Mouse (Mus musculus): ENCODE data around the gene Olah. TPM values are rescaled to one million over a fixed set of nuclear protein-coding genes. Genes with fewer than 3 reads are reported as not detected.
A peak's percentile ranks its signal among the peaks of the same experiment; 100 is the strongest.

Olah gene
- total RNA-seq, 2 experiments from 2014 or later: not detected

DNA sequence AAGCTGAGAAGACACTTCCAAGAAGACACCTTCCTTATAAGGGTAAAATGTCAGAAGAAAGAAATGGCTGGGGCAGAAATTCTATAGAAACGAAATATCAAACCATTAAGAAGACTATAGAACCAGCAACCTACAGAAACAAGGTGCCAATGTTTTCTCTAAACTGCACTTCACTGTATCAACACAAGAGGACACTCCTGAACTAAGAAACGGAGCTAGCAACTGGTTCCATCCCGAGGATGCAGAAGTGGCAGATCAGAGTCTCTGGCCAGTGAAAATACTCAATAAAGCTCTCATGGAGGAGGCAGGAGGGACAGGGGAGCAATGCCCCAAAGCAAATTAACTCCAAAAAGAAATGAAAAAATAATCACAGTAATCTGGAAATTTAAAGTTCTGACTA is 48.1 kb downstream of the Olah start:
- DNase-seq: peak; percentile 16

DNA sequence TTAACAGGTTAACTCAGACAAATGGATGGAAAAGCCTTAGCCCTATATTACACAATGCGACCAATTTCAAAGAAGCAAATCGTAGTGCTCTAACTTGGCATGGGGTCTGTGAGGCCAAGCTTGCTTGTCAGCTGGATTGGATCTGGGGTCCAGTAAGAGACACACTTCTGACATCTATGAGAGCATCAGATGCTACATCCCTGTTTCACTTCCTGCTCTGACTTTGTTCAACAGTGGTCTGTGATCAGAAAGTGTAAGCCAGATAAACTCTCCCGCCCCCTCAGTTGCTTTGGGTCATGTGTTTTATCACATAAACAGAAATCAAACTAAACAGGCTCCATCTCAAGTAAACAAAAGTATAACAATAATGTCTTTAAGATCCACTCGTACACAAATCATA is 48.6 kb downstream of the Olah start:
- no peak for DNase-seq

DNA sequence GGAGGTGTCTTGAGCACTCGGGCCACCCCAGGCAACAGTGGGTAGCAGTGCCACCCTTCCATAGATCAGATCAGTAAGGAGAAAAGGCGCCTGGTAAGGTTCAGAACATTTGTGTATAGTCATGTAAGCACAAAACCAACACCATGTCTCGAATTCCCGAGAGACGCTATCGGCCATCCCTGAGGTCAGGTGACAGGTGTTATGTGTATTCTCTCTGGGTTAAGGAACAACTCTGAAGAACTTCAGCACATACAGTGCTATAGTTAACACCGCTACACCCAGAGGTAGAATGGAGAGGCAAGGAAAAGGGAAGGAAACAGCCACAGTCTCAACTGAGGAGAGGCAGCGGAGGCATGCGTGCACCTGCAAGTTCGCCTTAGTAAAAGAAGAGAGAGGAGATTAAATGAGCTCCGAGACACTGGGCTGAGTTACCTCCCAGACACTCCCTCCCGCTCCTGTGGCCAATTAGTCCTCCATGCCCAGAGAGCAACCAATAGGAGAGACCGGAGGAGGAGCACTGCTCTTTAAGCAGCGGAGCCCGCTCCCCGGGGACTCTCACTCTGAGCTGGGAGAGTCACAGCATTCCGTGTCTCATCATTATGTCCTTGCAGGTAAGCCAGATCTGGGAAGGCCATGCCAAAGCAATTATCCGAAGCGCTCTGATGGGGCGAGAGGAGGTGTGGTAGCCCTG is 61.3 kb downstream of the Olah start, which contains the start of gene Acbd7:
TSS of gene Acbd7 (plus strand) at position 558 of the 691 bp plus-strand sequence.
- peak; percentile 49 for DNase-seq

DNA sequence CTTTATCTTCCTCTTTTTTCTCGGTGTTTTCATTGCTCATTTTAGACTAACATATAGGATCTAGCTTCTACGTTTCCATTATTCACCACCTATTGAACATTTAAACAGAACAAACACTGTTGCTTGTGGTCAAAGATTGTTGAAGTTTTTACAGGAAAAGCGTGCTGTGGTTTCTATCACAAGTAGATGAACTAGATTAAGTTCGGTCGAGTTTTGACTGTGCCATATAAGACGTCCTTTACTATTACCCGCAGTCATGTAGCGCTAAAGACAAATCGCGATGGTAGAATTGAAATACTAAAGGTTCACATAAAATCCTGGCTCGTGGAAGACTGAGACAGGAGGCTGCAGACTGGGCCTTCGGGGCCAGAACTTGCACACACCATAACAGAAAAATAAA is 63.2 kb downstream of the Olah start:
- no peak for DNase-seq

DNA sequence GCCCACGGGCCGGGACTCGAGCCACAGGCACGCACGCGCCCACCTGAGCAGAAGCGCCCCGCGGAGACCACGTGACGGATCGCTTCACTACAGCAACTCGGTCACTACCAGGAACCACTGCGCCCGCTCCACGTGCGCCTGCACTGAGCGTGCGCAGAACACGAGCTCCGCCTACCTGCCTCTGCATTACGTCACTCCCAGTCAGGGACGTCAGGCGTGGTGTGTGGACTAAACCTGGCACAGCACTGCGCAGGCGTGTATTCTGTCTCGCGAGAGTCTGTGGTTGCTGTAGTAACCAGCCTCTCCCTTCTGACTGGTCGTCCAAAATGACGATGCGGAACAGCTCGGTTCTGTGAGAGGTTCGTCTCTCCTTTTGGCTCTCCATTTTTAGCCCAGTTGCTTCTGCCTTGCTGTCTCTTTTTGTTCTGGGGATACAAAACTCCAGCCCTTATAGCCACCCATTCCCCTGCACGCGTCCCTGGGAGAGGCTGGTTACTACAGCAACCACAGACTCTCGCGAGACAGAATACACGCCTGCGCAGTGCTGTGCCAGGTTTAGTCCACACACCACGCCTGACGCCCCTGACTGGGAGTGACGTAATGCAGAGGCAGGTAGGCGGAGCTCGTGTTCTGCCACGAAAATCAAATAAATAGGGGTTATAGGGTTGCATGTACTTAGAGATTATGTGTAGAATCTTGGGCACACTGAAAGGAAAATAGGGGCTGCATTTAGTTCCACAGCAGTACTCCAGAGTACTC is 64.3 kb downstream of the Olah start, which contains the start of gene Rpp38:
TSS of gene Rpp38 (minus strand) at position 160 of the 759 bp plus-strand sequence.
- peak; percentile 97 for DNase-seq

DNA sequence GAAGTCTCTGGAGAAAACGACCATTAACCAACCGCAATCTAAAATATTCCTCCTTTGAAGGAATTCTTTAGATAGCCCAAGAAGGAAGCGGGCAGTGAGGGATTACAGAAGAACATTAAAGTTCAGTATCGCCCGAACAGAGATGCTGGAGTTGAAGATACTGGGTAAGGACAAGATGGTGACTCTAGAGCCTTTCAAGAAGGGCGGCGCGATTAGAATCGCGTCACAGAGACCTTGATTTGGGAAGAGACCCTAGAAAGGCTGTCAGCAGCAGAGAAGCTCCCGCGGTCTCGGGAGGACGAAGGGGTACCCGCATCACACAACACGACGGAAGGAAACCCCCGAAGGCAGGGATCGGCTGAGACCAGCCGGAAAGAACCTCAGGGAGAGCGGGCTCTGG is 65.0 kb downstream of the Olah start:
- DNase-seq: no peak

DNA sequence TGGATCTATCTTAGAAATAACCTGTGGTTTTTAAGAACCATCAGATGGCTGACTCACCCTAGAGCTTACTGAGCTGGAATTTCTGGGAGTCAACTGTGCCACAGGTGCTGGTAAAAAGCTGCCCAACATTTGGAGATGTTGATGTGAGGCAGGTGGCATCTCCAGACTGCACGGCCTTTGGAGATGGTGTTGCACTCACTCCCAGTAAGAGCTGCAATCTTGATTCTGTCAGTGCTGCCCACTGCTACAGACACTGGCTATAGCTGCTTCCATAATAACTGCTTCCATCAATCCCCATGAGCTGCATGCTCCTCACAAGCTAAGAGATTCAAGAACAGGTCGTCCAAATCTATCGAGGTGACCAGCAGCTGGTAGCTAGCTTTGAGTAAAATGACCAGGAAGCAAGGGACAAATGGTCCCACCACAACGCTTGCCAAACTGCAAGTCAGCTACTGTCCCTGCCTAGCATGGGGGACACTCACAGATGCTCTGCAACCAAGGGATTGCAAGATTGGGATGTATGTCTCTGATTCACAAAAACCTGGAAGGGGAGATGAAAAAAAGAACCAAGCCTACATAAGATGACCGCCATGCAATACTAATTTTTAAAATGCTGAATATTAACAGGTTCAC is 65.8 kb downstream of the Olah start:
- no peak for DNase-seq

DNA sequence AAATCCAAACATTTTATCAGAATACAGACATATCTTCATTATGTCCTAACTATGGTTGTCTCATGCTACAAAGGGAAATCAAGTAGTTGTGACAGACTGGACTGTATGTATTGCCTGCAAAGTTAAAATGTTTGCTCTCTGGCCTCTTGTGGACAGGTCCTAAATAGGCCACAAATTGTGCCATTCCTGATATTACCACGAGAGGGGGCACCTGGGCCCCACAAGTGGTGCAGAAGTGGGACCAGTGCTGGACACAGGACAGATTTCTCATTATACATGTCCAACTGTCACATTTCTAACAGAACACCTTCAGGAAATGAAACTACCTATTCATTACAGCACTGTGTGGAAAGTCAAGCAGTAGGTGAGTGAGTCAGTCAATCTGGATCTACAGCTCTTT is 69.7 kb downstream of the Olah start:
- DNase-seq: peak; percentile 81

DNA sequence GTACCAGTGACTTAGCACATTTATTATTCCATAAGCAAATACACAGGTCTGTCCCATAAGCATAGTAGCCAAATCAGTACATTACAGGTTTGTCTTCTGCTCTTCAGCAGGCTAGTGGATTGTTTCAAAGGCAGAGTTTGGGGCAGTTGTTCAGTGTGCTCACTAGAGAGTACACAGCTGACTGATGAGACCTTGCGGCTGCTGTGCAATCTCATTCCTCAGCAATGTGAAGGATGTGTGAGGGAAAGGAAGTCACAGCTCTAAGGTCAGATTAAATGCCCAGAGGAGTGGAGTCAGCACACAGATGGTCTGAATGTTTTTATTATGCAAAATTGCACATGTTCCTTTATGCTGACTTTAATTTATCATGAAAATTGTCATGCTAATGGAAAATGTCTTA is 70.5 kb downstream of the Olah start:
- no peak for DNase-seq

DNA sequence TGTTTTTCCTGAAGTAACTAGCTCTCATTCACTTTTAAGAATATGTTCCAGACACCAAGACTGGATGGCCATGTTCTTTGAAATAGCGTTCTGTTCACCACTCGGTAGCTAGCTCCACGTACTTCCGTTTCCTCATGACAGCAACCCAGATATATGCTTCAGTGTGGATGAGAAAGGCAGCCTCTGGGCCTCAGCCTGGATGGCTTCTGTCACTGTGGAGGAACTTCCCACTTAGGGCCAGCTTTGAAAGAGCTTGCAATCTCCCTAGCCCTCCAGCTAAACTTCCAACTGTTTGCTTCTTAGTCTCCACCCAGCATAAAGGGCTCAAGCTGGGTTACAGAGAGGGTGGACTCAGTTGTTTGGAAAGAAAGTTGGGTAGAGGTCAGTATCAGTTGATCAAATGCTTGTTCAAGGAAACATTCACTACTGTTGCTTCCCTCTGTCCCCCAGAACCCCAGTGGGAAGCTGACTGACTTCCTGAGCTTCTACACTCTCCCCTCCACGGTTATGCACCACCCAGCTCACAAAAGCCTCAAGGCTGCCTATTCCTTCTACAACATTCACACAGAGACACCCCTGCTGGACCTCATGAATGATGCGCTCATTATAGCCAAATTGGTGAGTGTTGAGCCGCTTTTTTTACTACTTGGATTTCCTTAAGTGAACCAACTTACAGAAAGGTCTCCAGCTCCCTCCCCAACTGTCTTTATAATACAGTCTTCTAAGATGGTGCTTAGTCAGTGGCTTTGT is 72.5 kb downstream of the Olah start:
- DNase-seq: no peak

DNA sequence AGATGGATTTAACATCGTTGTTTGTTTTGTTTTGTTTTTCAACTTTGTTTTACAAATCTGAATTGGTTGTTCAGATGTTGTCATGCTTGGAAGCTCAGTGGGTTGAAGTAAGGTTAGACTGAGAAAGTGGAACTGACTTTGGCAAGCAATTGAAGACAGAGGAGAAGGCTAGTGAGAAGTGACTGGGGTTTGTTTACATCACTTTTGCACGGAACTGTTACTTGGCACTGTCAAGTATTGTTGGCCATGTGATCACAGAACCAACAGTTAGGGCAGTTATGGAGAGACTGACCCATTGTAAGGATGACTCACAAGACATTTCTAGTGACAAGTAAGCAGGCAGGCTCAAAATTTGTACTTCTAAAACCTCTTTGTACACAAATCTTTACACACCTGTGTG is 73.9 kb downstream of the Olah start:
- no peak for DNase-seq

DNA sequence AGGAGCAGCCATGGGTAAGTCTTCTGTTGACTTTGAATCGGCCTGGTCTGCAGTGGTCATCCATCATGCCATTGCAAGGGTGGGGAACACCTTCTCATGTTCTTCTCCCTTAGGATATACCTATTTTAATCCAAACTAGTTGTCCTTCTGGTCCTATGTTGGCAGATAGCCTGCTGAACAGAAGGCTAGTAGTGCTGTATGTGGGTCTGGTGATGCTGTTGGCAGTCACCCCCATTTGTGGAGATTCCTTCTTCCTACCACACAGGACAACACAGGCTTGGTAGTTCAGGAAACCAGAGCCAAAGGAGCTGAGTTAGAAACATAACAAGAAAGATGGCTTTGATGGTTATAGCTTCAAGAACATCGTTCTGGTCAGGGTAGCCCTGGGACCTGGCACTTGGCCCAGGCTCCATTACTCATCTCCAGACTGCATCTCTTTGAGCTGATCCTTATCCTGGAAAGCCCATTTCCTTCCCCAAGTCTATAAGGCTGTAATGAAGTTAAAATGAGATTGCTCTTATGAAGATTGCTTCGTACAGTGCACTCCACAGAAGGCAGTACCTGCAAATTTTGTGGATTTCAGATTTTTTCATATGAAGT is 91.5 kb downstream of the Olah start:
- DNase-seq: no peak

DNA sequence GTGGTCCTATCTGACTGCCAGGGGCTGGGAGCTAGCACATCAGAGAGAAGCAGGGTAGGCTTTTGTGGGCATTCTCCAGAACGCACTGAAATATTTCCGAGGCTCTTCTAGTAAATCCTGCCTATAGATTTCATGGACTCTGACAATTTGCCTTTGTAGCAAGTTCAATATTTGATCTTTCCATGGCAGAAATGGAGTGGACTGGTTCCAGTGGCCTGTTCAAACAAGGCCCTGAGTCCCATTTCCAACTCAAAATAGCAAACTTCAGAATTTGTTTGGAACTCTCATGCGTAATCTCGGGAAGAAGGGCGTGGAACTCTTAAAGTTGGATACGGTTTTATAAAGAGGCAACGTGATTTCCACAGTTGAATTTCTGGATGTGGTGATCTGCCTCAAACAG is 101.2 kb downstream of the Olah start:
- no peak for DNase-seq

DNA sequence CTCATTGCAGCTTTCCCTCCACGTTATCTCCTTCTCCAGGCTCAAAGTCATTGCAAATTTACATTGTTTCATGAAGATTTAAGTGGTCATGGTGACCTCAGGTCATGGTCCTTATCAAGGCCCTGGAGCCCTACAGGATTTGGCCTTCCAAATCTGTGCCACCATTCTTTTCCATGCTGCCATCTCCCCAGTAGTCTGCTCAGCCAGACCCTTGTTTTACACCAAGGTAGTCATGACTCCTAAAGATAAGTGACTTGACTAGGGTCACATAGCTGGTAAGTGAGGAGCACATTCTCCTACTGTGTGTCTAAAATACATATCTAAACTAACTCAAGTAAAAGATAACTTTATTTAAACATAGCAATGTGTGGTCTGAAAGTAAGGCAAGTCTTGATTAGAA is 104.8 kb downstream of the Olah start:
- no peak for DNase-seq

Other genes with a start within 250 kb of the Olah start
- gene Nmt2, start 113.0 kb downstream of the Olah start, total RNA-seq (2021): 10 to 100 TPM; 19.2 to 19.9 TPM
- gene Rpp38, start 64.6 kb downstream of the Olah start, total RNA-seq (2021): 1 to 10 TPM; 6.7 to 7.2 TPM
- gene Acbd7, start 61.0 kb downstream of the Olah start, total RNA-seq (2021): under 1 TPM in 1 of 2 experiments, not detected in 1; 0.56 TPM
- not detected for gene Meig1, start 25.4 kb upstream of the Olah start, total RNA-seq (2021)
- gene Dclre1c, start 26.9 kb upstream of the Olah start, total RNA-seq (2021): 1 to 10 TPM; 3.4 to 3.5 TPM
- 1 to 10 TPM; 3.1 to 3.6 TPM for gene Suv39h2, start 77.8 kb upstream of the Olah start, total RNA-seq (2021)
- 1 to 10 TPM; 3.6 to 4.2 TPM for gene Gm45902, start 115.6 kb upstream of the Olah start, total RNA-seq (2021)
- 10 to 100 TPM; 49.4 to 50.4 TPM for gene Hspa14, start 115.6 kb upstream of the Olah start, total RNA-seq (2021)
- gene Cdnf, start 115.8 kb upstream of the Olah start, total RNA-seq (2021): 1 to 10 TPM; 2.0 to 3.4 TPM
- 10 to 100 TPM; 24.3 to 32.0 TPM for gene Fam107b, start 173.3 kb upstream of the Olah start, total RNA-seq (2021)

Data from heart, postnatal 4 days (tissue).